Mouse (Mus musculus) ES-E14 (cell line): ENCODE data around the gene Ctnnd2. TPM values are rescaled to one million over a fixed set of nuclear protein-coding genes. Genes with fewer than 3 reads are reported as not detected.

Experiments
- DNase-seq: peaks from one replicate; pipeline ENCODE4 v3.0.0-alpha.2; 2013; ENCODE audit warnings: low read depth, low spot score
- H3K27ac ChIP-seq: 2 replicates; pipeline ENCODE4 v1.5.1; 2012; ENCODE audit warnings: low read depth, mild to moderate bottlenecking, low read length, moderate library complexity, mixed read lengths; ENCODE audit not compliant: poor library complexity, insufficient read depth, severe bottlenecking
- H3K36me3 ChIP-seq: 2 replicates; pipeline ENCODE4 v1.6.1; 2012; ENCODE audit warnings: mild to moderate bottlenecking, low read length, moderate library complexity, mixed read lengths; ENCODE audit not compliant: control insufficient read depth, poor library complexity, insufficient read depth, severe bottlenecking
- H3K4me1 ChIP-seq, 2 experiments: fragments of 150-350 bp in 1 of 2; sonication (generic) in 1 of 2; 2 replicates each; pipeline ENCODE4 v1.6.1; 2012; ENCODE audit warnings: low read length in 2 of 2, mild to moderate bottlenecking in 1 of 2, mixed read lengths in 1 of 2; ENCODE audit not compliant: control insufficient read depth in 2 of 2, insufficient read depth in 2 of 2, poor library complexity in 1 of 2
- H3K4me3 ChIP-seq, 2 experiments: fragments of 150-350 bp in 1 of 2; sonication (generic) in 1 of 2; 2 replicates each; pipeline ENCODE4 v1.5.1; 2012; ENCODE audit warnings: low read length in 2 of 2, low read depth in 1 of 2, mild to moderate bottlenecking in 1 of 2, mixed read lengths in 1 of 2; ENCODE audit not compliant: insufficient read depth in 1 of 2, poor library complexity in 1 of 2, severe bottlenecking in 1 of 2
- H3K9ac ChIP-seq: 2 replicates; pipeline ENCODE4 v1.6.1; 2012; ENCODE audit warnings: low read depth, mild to moderate bottlenecking, low read length, mixed read lengths; ENCODE audit not compliant: poor library complexity, insufficient read depth, severe bottlenecking
- H3K9me3 ChIP-seq: fragments of 150-350 bp; sonication (generic); 2 replicates; pipeline ENCODE4 v1.6.1; 2012; ENCODE audit warnings: low read depth, mild to moderate bottlenecking, low read length; ENCODE audit not compliant: control insufficient read depth, insufficient read depth
- CHD2 ChIP-seq: IDR thresholded peaks from 2 replicates; pipeline ENCODE4 v1.6.1; 2014; ENCODE audit warnings: mild to moderate bottlenecking, low read depth, low read length, inconsistent platforms
- HCFC1 ChIP-seq: IDR thresholded peaks from 2 replicates; pipeline ENCODE4 v1.6.1; 2012; ENCODE audit warnings: low read length, inconsistent platforms, borderline replicate concordance; ENCODE audit not compliant: insufficient read depth
- MAFK ChIP-seq: IDR thresholded peaks from 2 replicates; pipeline ENCODE4 v1.6.1; 2014; ENCODE audit warnings: mild to moderate bottlenecking, low read depth, low read length, inconsistent platforms; ENCODE audit not compliant: insufficient read depth
- ZC3H11A ChIP-seq: IDR thresholded peaks from 2 replicates; pipeline ENCODE4 v1.6.1; 2012; ENCODE audit warnings: low read depth, mild to moderate bottlenecking, inconsistent platforms, low read length, borderline replicate concordance
- ZNF384 ChIP-seq: IDR thresholded peaks from 2 replicates; pipeline ENCODE4 v1.6.1; 2012; ENCODE audit warnings: low read depth, low read length, inconsistent platforms
- in situ Hi-C, 2 experiments: fragments of 600-800 bp; cut with MboI; formaldehyde crosslinking; loops; one replicate each; pipeline ENCODE4 v1.15.1; 2025; ENCODE audit warnings: low sequenced_read_pairs in 2 of 2, inconsistent platforms in 1 of 2; ENCODE audit not compliant: unreplicated experiment in 2 of 2
- total RNA-seq: library from RNA; depleted of rRNA; stranded (reverse); fragments of 300-350 nt; gene quantifications from 2 replicates; pipeline ENCODE4 v1.2.3, GENCODE M21; 2012

The Ctnnd2 gene
- total RNA-seq, 1 experiment, result 3.6 TPM

- no peak for DNase-seq
- H3K4me3 ChIP-seq, result no peak overlapping the region
- no peak overlapping the region for H3K27ac ChIP-seq
- H3K36me3 ChIP-seq, result no peaks in the 10 kb centered on the region
- in situ Hi-C loops, result no loop called here
- no peak overlapping the region for H3K9ac ChIP-seq
- no peaks in the 10 kb centered on the region for H3K4me1 ChIP-seq
- TF ChIP-seq ZNF384 (no peak), HCFC1 (no peak), ZC3H11A (no peak), MAFK (no peak), CHD2 (no peak)
- H3K9me3 ChIP-seq, result no peaks in the 10 kb centered on the region
Observed at GRCm38 (mm10) chr15:30895063-30895462, 722.7 kb downstream of the Ctnnd2 start.

GRCm38 (mm10) chr15:30897342-30897741 lies 724.9 kb downstream of the Ctnnd2 start:
- no peak for DNase-seq
- no peaks in the 10 kb centered on the region for H3K4me1 ChIP-seq
- in situ Hi-C loops, result no loop called here
- H3K9ac ChIP-seq, result no peak overlapping the region
- H3K9me3 ChIP-seq, result no peaks in the 10 kb centered on the region
- H3K36me3 ChIP-seq, result no peaks in the 10 kb centered on the region
- TF ChIP-seq ZNF384 (no peak), ZC3H11A (no peak), MAFK (no peak), HCFC1 (no peak), CHD2 (no peak)
- no peak overlapping the region for H3K27ac ChIP-seq
- no peak overlapping the region for H3K4me3 ChIP-seq

GRCm38 (mm10) chr15:30908027-30908426 lies 735.6 kb downstream of the Ctnnd2 start:
- Histone ChIP-seq H3K9ac (no peak overlapping the region), H3K4me3 (no peak overlapping the region), H3K9me3 (no peaks in the 10 kb centered on the region), H3K27ac (no peak overlapping the region), H3K4me1 (no peaks in the 10 kb centered on the region; a peak in 1 of 4 replicates), H3K36me3 (no peaks in the 10 kb centered on the region)
- in situ Hi-C loops, result no loop called here
- DNase-seq, result peak; percentile 16
- TF ChIP-seq HCFC1, result no peak
- TF ChIP-seq ZC3H11A, result no peak
- no peak for TF ChIP-seq MAFK
- TF ChIP-seq CHD2, result no peak
- no peak for TF ChIP-seq ZNF384

DNA sequence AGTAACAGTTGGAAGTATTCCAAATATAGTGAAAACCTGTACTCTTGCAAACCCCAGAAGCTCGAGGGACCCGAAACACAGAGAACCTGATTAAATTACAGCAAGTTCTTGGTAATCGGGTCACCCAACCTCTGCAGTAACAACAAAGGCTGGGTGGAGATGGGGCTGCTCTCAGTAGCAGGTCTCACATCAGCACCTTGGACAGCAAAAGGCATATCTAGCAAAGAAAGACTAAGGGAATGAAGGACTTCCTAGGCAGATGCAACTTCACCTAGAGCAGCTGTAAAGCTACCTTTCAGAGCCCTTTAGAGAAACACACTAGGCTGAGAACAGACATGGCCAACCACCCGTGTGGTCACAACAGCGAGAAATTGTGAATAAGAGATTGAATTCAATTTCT lies 741.0 kb downstream of the Ctnnd2 start:
- H3K4me3 ChIP-seq, result no peak overlapping the region
- DNase-seq, result peak; percentile 36
- H3K4me1 ChIP-seq, result no peaks in the 10 kb centered on the region
- H3K9ac ChIP-seq, result no peak overlapping the region
- in situ Hi-C loops, result no loop called here
- TF ChIP-seq CHD2 (no peak), HCFC1 (no peak), ZNF384 (no peak), ZC3H11A (no peak), MAFK (no peak)
- H3K9me3 ChIP-seq, result no peaks in the 10 kb centered on the region
- H3K36me3 ChIP-seq, result no peaks in the 10 kb centered on the region
- no peak overlapping the region for H3K27ac ChIP-seq

GRCm38 (mm10) chr15:30925838-30926237 lies 753.4 kb downstream of the Ctnnd2 start:
- H3K36me3 ChIP-seq, result no peaks in the 10 kb centered on the region
- in situ Hi-C loops, result loop anchor here in 1 of 2 experiments (25.0 kb wide), 1 partner anchor 336 kb away; no protein-coding TSS in a partner anchor
- TF ChIP-seq MAFK (no peak), HCFC1 (no peak)
- no peak overlapping the region for H3K9ac ChIP-seq
- peak; percentile 21 for DNase-seq
- H3K9me3 ChIP-seq, result no peaks in the 10 kb centered on the region
- H3K4me1 ChIP-seq, result no peaks in the 10 kb centered on the region
- H3K27ac ChIP-seq, result no peak overlapping the region
- no peak overlapping the region for H3K4me3 ChIP-seq
